Mouse (Mus musculus) neutrophil, adult 5-6 weeks (primary cell): ENCODE data around the gene Atg4b. TPM values are rescaled to one million over a fixed set of nuclear protein-coding genes. Genes with fewer than 3 reads are reported as not detected.
A peak's percentile ranks its signal among the peaks of the same experiment; 100 is the strongest.

Experiments
- ATAC-seq: fragments of 151-379, 151-347 bp; 2 replicates; pipeline ENCODE4 v1.8.0; 2017; ENCODE audit warnings: mild to moderate bottlenecking, moderate TSS enrichment; ENCODE audit not compliant: insufficient number of reproducible peaks, poor library complexity, low FRiP score, severe bottlenecking; ENCODE audit errors: extremely low read depth
- total RNA-seq: library from RNA; stranded (forward); fragments of 200-1000 nt; gene quantifications from 2 replicates; pipeline ENCODE4 v1.2.3, GENCODE M21; 2017

Gene Atg4b
- total RNA-seq = 50.0 and 57.3 TPM in 2 replicates

DNA sequence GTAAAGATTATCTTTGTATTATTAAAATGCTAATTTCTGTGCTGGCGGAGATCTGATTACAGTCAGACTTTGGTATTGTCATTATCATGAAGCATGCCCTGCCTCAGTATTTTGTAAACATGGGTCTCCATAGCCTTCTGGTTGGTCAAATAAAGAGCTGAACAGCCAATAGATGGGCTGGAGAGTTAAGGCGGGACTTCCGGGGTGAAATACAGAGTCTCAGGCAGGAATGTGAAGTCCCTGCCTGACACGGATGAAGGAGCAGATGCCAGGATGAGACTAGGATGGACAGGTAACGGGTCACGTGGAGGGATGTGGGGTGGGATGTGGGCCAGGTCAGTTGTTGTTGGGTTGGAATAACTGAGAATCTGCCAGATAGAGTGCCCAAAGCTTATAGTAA is at the start of gene Atg4b:
Gene Atg4b (plus strand): TSS at position 211 of the 400 bp plus-strand sequence.
- no peak for ATAC-seq

GRCm38 (mm10) chr1:93702106-93702505 is 49.2 kb upstream of the Atg4b start:
- no peak for ATAC-seq

- ATAC-seq = no peak
Observed at GRCm38 (mm10) chr1:93703472-93704048, 47.7 kb upstream of the Atg4b start.

GRCm38 (mm10) chr1:93704341-93704740 is 47.0 kb upstream of the Atg4b start:
- no peak; the same call in 1 of the 2 replicates for ATAC-seq

GRCm38 (mm10) chr1:93705389-93705788 is 45.9 kb upstream of the Atg4b start:
- no peak for ATAC-seq

DNA sequence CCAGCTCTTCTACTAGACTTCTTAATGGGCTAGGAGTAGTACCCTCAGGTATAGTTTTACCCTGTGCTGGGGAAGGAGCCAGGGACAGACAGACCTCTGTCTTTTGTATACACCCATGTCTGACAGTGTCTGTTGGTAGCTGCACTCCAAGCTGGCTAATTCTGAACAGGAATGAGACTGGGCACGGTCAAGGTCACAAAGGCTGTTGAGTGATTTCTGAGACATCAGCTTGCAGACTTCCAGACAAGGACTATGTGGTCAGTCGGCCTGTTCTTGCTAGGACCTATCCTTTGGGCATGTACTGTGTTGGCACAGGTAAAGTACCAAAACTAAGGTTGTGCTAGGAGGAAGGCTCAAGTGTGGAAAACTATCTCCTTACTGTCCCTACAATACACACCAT is 35.1 kb upstream of the Atg4b start:
- ATAC-seq = no peak

DNA sequence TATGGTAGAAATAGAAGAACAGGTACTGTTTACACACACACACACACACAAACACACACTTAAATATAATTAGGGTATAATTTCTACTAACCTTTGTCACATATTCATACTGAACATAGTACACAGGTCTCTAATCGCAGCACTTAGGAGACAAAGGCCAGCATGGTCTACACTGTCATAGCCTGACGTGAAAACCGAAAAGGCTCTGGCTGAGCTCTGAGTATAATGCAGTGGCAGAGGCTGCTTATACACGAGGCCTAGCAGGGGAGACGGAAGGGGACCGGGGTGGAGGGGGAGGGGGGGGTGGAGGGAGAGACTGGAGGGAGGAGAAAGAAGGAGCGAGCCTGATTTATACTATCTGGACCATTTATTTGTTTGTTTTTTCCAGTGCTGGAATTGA is 29.7 kb upstream of the Atg4b start:
- no peak for ATAC-seq

GRCm38 (mm10) chr1:93724623-93725022 is 26.7 kb upstream of the Atg4b start:
- no peak for ATAC-seq

DNA sequence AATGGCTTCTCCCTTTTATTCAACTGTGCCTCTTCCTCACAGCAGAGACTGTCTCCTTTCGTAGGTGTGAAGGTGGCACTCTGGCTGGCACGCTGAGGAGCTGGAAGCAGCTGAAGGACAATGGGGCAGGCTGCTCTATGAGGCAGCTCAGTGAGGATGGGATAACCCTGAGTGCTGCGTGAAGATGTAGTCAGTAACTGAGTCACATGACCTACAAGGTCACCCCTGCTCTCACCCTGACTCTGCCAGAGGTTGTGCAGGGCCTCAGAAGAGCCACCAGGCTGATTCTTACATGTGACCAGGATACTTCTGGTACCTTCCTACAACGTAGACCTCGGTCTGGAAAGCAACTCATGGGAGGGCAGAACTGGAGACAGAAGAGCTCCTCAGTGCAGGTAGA is 25.6 kb upstream of the Atg4b start:
- no peak for ATAC-seq

- no peak for ATAC-seq
Observed at GRCm38 (mm10) chr1:93726116-93726515, 25.2 kb upstream of the Atg4b start.

- peak; percentile 57 for ATAC-seq
Observed at GRCm38 (mm10) chr1:93726974-93727373, 24.3 kb upstream of the Atg4b start.

GRCm38 (mm10) chr1:93731103-93731502 is 20.2 kb upstream of the Atg4b start:
- ATAC-seq = no peak

DNA sequence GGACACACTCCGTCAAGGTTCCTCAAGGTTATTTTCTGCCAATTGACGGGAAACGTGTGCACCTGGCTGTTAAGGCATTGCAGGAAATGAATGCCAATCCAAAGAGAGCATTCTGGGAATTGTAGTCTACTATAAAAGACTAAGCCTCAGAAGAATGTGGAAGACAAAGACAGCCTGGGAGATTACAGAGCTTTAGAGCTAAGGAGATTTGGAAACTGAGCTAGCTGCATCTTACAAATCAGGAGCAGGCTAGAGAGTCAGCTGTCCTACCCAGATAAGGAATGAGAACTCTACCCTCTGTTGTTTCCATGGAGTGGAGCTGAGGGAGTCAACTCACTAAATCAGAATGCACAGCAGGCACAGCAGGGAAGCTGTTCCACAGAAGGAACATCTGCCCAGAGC is 19.4 kb upstream of the Atg4b start:
- no peak for ATAC-seq

GRCm38 (mm10) chr1:93735859-93736258 is 15.4 kb upstream of the Atg4b start:
- ATAC-seq = no peak

DNA sequence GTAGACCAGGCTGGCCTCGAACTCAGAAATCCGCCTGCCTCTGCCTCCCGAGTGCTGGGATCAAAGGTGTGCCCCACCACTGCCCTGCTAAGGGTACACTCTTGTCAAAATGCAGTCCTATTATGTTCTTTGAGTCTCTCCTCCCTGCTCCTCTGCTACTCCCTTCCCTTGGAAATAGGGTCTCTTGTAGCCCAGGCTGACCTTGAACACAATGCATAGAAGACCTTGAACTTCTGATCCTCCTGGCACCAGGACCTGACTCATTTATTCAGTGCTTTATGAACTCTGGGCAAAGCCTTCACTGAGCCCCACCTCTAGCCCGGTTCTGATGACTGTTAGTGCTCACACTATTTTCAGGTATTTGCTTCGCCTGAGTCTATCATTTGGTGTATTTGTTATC is 13.6 kb upstream of the Atg4b start:
- ATAC-seq = no peak

GRCm38 (mm10) chr1:93740671-93741070 is 10.6 kb upstream of the Atg4b start:
- ATAC-seq = no peak

DNA sequence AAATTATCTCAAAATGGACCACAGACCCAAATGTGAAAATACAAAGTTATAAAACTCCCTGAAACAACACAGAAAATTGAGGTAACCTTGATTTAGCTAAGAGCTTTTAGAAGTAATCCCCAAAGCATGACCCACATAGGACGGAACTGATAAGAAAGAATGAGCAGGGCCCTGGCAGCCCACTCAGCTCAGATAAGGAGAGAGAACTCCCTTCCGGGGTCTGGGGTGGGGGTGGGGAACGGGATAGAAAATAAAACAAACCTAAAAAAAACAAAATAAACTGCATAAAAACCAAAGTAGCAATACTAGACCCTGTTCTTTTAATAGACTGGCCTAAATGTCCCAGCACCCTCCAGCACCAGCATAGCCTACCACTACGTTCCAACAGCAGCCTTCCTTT is 9.3 kb upstream of the Atg4b start:
- no peak for ATAC-seq

DNA sequence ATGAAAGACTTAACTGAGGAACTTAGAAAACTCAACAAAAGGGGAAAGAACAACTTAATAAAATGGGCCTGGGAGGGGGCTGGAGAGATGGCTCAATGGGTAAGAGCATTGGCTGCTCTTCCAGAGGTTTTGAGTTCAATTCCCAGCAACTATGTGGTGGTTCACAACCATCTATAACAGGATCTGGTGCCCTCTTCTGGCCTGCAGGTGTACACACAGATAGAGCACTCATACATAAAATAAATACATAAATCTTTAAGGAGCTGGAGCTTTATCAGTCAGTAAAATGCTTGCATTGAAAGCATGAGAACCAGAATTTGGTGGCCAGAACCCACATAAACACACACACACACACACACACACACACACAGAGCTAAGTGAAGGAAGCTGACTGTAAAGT is 8.4 kb upstream of the Atg4b start:
- ATAC-seq = no peak

DNA sequence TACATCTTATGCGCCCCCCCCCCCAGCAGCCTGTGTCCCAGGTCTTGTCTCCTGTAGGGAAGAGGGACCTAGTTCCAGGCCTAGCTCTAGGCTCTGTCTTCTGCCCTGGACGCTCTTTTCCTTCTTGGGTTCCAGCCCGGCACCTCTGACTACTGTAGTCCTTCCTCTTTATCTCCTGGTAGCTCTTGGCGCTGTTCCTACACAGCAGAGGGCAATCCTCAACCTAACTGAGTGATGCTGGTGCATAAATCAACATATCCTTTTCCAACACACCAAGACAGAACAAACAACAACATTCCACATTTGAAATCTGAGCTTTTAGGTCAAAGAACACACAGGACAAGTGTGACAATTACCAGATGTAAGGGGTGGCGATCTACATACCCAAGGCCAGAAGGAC is 5.1 kb upstream of the Atg4b start:
- ATAC-seq = no peak

- peak; percentile 33; the same call in 1 of the 2 replicates for ATAC-seq
Observed at GRCm38 (mm10) chr1:93748539-93748938, 2.8 kb upstream of the Atg4b start.

GRCm38 (mm10) chr1:93753911-93754572 is 2.7 kb downstream of the Atg4b start:
- ATAC-seq = 0 out of 2 replicates have a peak, but pooled peaks have one; percentile 3
